Mouse (Mus musculus) layer of hippocampus, postnatal 14 days (tissue): ENCODE data around the gene Olfr1311. TPM values are rescaled to one million over a fixed set of nuclear protein-coding genes. Genes with fewer than 3 reads are reported as not detected.
"Not testable (repeated sequence)": the region's sequence is repeated elsewhere in the genome, so short reads cannot be mapped to it uniquely, and the experiment has no call there.

Experiments used
- DNase-seq, 2 experiments: peaks; one replicate each; pipeline ENCODE4 v3.0.0; 2021 to 2022; ENCODE audit warnings: low spot score in 2 of 2, mixed read lengths in 1 of 2
- long read RNA-seq, 2 experiments: library from polyadenylated mRNA; stranded (forward); transcript quantifications; one replicate each; pipeline ENCODE4 v2.0.0; 2021
- total RNA-seq, 2 experiments: library from RNA; stranded (reverse); gene quantifications; 2 replicates each; pipeline ENCODE4 v1.2.3; 2021

Gene Olfr1311
- total RNA-seq, result not detected
- long read RNA-seq, experiment 1, result 0 reads
- long read RNA-seq, experiment 2, result 0 reads

GRCm38 (mm10) chr2:112024312-112024711, at the start of gene Olfr1311:
Gene Olfr1311, minus strand, starts transcription at chr2:112024412.
- DNase-seq, result no peak

DNA sequence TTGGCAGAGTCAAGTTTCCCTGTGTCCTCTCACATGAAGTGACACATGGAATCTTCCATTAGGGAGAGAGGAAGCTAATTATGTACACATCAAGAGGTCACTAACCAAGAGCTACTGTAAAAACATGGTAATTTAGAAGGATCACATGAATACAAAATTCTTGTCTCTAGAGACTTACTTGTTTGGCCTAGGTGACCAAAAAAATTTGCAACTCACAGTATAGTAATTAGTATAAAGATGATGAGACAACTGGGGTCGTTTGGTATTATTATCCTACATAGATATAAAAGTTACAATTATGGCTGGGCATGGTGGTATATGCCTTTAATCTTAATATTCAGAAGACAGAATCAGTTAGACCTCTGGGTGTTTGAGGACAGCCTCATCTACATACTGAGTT, 25.9 kb upstream of the Olfr1311 start, which contains the start of gene Olfr1312:
Gene Olfr1312 (minus strand): TSS at position 101 of the 400 bp plus-strand sequence.
- no peak for DNase-seq

GRCm38 (mm10) chr2:112026971-112027370, 2.8 kb upstream of the Olfr1311 start:
- DNase-seq, result not testable (repeated sequence)

DNA sequence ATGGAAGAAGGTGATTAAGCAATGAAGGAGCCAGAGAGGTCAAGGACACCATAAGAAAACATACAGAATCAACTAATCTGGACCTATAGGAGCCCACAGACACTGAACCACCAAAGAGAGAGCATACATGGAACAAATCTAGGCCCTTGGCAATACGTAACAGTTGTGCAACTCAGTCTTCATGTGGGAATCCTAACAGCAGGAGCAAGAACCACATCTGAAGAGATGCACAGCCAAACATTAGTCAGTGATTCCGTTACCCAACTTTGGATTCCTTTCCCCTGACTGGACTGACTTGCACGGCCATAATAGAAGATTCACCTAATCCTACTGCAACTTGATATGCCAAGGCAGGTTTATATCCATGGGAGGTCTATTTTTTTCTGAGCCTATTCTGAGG, 9.3 kb downstream of the Olfr1311 start:
- no peak for DNase-seq

GRCm38 (mm10) chr2:112012608-112013007, 11.6 kb downstream of the Olfr1311 start, which contains the start of gene Olfr1310:
Gene Olfr1310, minus strand, starts transcription at chr2:112012708.
- no peak for DNase-seq

DNA sequence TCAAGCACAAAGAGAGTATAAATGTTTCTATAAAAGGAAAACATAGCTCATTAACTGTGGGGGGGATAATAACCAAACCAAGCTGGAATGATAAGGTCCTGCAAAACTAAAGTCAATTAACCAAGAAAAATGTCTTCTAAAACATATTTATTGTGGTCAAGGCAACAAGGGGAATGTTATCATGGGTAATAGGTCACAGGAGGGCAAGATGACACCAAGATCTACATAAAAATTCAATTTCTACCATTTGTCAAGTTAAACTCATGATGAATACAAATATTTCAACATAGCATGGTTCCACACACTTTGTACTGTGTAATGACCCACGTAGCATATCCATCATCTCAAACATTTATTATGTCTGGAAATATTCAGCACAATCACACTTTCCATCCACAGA, 34.0 kb downstream of the Olfr1311 start, which contains the start of gene Olfr1309:
Gene Olfr1309 (minus strand): TSS at position 101 of the 400 bp plus-strand sequence.
- no peak for DNase-seq

Other genes starting within 250 kb of the Olfr1311 start
- not detected for gene Olfr1302, start 247.0 kb downstream of the Olfr1311 start, total RNA-seq
- gene Olfr1303, start 204.1 kb downstream of the Olfr1311 start, total RNA-seq, result not detected
- gene Olfr1305, start 147.3 kb downstream of the Olfr1311 start, total RNA-seq, result not detected
- gene Olfr1306, start 108.1 kb downstream of the Olfr1311 start, total RNA-seq, result not detected
- under 1 TPM; 0.05 to 0.07 TPM for gene Olfr1307, start 75.0 kb downstream of the Olfr1311 start, total RNA-seq
- gene Olfr1308, start 59.5 kb downstream of the Olfr1311 start, total RNA-seq, result not detected
- not detected for gene Olfr1309, start 34.1 kb downstream of the Olfr1311 start, total RNA-seq
- gene Olfr1310, start 11.7 kb downstream of the Olfr1311 start, total RNA-seq, result not detected
- gene Olfr1312, start 25.8 kb upstream of the Olfr1311 start, total RNA-seq, result not detected
- not detected for gene Olfr1313, start 53.4 kb upstream of the Olfr1311 start, total RNA-seq
- gene Olfr1314, start 72.4 kb upstream of the Olfr1311 start, total RNA-seq, result not detected
- gene Olfr1315-ps1, start 91.0 kb upstream of the Olfr1311 start, total RNA-seq, result not detected
- not detected for gene Olfr1316, start 110.6 kb upstream of the Olfr1311 start, total RNA-seq
- gene Olfr1317, start 115.9 kb upstream of the Olfr1311 start, total RNA-seq, result not detected
- not detected for gene Olfr1318, start 129.8 kb upstream of the Olfr1311 start, total RNA-seq
- gene Lpcat4, start 215.1 kb upstream of the Olfr1311 start, total RNA-seq, result 10 to 100 TPM; 61.9 to 78.3 TPM
- gene Nutm1, start 234.9 kb upstream of the Olfr1311 start, total RNA-seq, result not detected
- 10 to 100 TPM; 66.1 to 67.8 TPM for gene Nop10, start 237.5 kb upstream of the Olfr1311 start, total RNA-seq
- gene Slc12a6, start 241.4 kb upstream of the Olfr1311 start, total RNA-seq, result 10 to 100 TPM; 84.5 to 95.5 TPM
- gene Gm21985, start 241.9 kb upstream of the Olfr1311 start, total RNA-seq, result 1 to 10 TPM in 1 of 2 experiments, under 1 TPM in 1; 0.98 to 1.8 TPM